Mouse (Mus musculus) cerebellum, adult 2 months (tissue): ENCODE results near the gene Lama4.
A peak's percentile ranks its signal among the peaks of the same experiment; 100 is the strongest.

Experiments
- CTCF ChIP-seq: fragments of 200-500 bp; IDR thresholded peaks from 2 replicates; pipeline ENCODE4 v1.5.1; 2011; ENCODE audit warnings: low read depth, mild to moderate bottlenecking, control low read depth, low read length, moderate library complexity, borderline replicate concordance; ENCODE audit not compliant: insufficient read depth
- POLR2A ChIP-seq: fragments of 200-500 bp; IDR thresholded peaks from 2 replicates; pipeline ENCODE4 v1.6.1; 2011; ENCODE audit warnings: low read length, control low read depth, borderline replicate concordance; ENCODE audit not compliant: insufficient read depth

- TF ChIP-seq CTCF (0 out of 2 replicates have a peak, but pooled peaks have one; percentile 6), POLR2A (no peak)
Measured at GRCm38 (mm10) chr10:39064732-39065131, 99.4 kb downstream of the Lama4 start.
